Mouse (Mus musculus) left cerebral cortex, adult 18-20 months (tissue): Measurements from ENCODE around the gene Smlr1. TPM values are rescaled to one million over a fixed set of nuclear protein-coding genes. Genes with fewer than 3 reads are reported as not detected.

Experiments
- DNase-seq, 2 experiments: peaks; one replicate each; pipeline ENCODE4 v3.0.0; 2021 to 2022; ENCODE audit warnings: low spot score in 2 of 2, mixed read lengths in 1 of 2
- long read RNA-seq, 2 experiments: library from polyadenylated mRNA; stranded (forward); transcript quantifications; one replicate each; pipeline ENCODE4 v2.0.0; 2021
- total RNA-seq, 2 experiments: library from RNA; stranded (reverse); gene quantifications; 2 replicates each; pipeline ENCODE4 v1.2.3; 2021

Smlr1 gene
- total RNA-seq = not detected
- long read RNA-seq, experiment 1 = 0 reads
- long read RNA-seq, experiment 2 = 0 reads

- DNase-seq = no peak
Measured at GRCm38 (mm10) chr10:25535891-25536331, at the start of gene Smlr1. TSS of gene Smlr1 (minus strand) at chr10:25536267.

- DNase-seq = peak in 1 of 2 experiments; percentile 10
Measured at GRCm38 (mm10) chr10:25584899-25585298, 48.8 kb upstream of the Smlr1 start.

- DNase-seq = no peak
Measured at GRCm38 (mm10) chr10:25580066-25580465, 44.0 kb upstream of the Smlr1 start.

GRCm38 (mm10) chr10:25571319-25572240 lies 35.5 kb upstream of the Smlr1 start:
- no peak for DNase-seq

- DNase-seq = peak in 1 of 2 experiments; percentile 11
Measured at GRCm38 (mm10) chr10:25552936-25553335, 16.9 kb upstream of the Smlr1 start.

GRCm38 (mm10) chr10:25541097-25541496 lies 5.0 kb upstream of the Smlr1 start:
- no peak for DNase-seq

GRCm38 (mm10) chr10:25539771-25540168 lies 3.7 kb upstream of the Smlr1 start:
- no peak for DNase-seq

- peak; percentile 24 to 58 for DNase-seq
Measured at GRCm38 (mm10) chr10:25539146-25539770, 3.2 kb upstream of the Smlr1 start.

GRCm38 (mm10) chr10:25538738-25539137 lies 2.7 kb upstream of the Smlr1 start:
- no peak for DNase-seq

- no peak for DNase-seq
Measured at GRCm38 (mm10) chr10:25536621-25537020, 554 bp upstream of the Smlr1 start.

GRCm38 (mm10) chr10:25534467-25534866 lies 1.6 kb downstream of the Smlr1 start:
- no peak for DNase-seq

- DNase-seq = no peak
Measured at GRCm38 (mm10) chr10:25533513-25534246, 2.4 kb downstream of the Smlr1 start.

- DNase-seq = no peak
Measured at GRCm38 (mm10) chr10:25533105-25533504, 3.0 kb downstream of the Smlr1 start.

GRCm38 (mm10) chr10:25531335-25531734 lies 4.7 kb downstream of the Smlr1 start:
- DNase-seq = no peak

GRCm38 (mm10) chr10:25527126-25527525 lies 8.9 kb downstream of the Smlr1 start:
- DNase-seq = no peak

- DNase-seq = no peak
Measured at GRCm38 (mm10) chr10:25526622-25527021, 9.4 kb downstream of the Smlr1 start.

GRCm38 (mm10) chr10:25526156-25526555 lies 9.9 kb downstream of the Smlr1 start:
- no peak for DNase-seq

- no peak for DNase-seq
Measured at GRCm38 (mm10) chr10:25523727-25524126, 12.3 kb downstream of the Smlr1 start.

GRCm38 (mm10) chr10:25520428-25520827 lies 15.6 kb downstream of the Smlr1 start:
- no peak for DNase-seq

- DNase-seq = no peak
Measured at GRCm38 (mm10) chr10:25519954-25520353, 16.1 kb downstream of the Smlr1 start.

- no peak for DNase-seq
Measured at GRCm38 (mm10) chr10:25513821-25514220, 22.2 kb downstream of the Smlr1 start.
